Mouse (Mus musculus): ENCODE measurements at regions not wholly inside any gene's neighbourhood (a gene's known extent, or its start where the extent isn't known, plus 50 kb on each side); places are given as distances from the start of the nearest gene placed in this dataset.

GRCm38 (mm10) chr16:62981821-62982220 is 127.7 kb downstream of the Pros1 start:
- DNase-seq = no peak

- DNase-seq = no peak
These were observed 128.5 kb downstream of the Pros1 start for GRCm38 (mm10) chr16:62982558-62982957.

- DNase-seq = no peak
These were observed 141.4 kb downstream of the Pros1 start for GRCm38 (mm10) chr16:62995555-62995954.

GRCm38 (mm10) chr16:63011151-63011734 is 157.1 kb downstream of the Pros1 start:
- DNase-seq = no peak

- DNase-seq = no peak
These were observed 160.3 kb downstream of the Pros1 start for GRCm38 (mm10) chr16:63014453-63014852.

- no peak for DNase-seq
These were observed 162.0 kb downstream of the Pros1 start for GRCm38 (mm10) chr16:63016144-63016543.

GRCm38 (mm10) chr16:63016658-63017057 is 162.6 kb downstream of the Pros1 start:
- no peak for DNase-seq

GRCm38 (mm10) chr16:63030399-63030798 is 176.3 kb downstream of the Pros1 start:
- no peak for DNase-seq

- DNase-seq = no peak
These were observed 176.9 kb downstream of the Pros1 start for GRCm38 (mm10) chr16:63031035-63031434.

- no peak for DNase-seq
These were observed 177.7 kb downstream of the Pros1 start for GRCm38 (mm10) chr16:63031802-63032201.

- no peak for DNase-seq
These were observed 195.0 kb downstream of the Pros1 start for GRCm38 (mm10) chr16:63049100-63049499.

GRCm38 (mm10) chr16:63062883-63063282 is 208.8 kb downstream of the Pros1 start:
- DNase-seq = no peak

- DNase-seq = no peak
These were observed 215.9 kb downstream of the Pros1 start for GRCm38 (mm10) chr16:63069987-63070386.

GRCm38 (mm10) chr16:63075814-63076213 is 221.7 kb downstream of the Pros1 start:
- DNase-seq = no peak

- DNase-seq = no peak
These were observed 227.3 kb downstream of the Pros1 start for GRCm38 (mm10) chr16:63081383-63081782.

- no peak for DNase-seq
These were observed 229.1 kb downstream of the Pros1 start for GRCm38 (mm10) chr16:63083256-63083655.

GRCm38 (mm10) chr16:63084021-63084756 is 230.1 kb downstream of the Pros1 start:
- DNase-seq = no peak

GRCm38 (mm10) chr16:63086086-63086796 is 232.1 kb downstream of the Pros1 start:
- DNase-seq = no peak

- DNase-seq = peak; percentile 56 to 60
These were observed 237.6 kb downstream of the Pros1 start for GRCm38 (mm10) chr16:63091471-63092300.

- no peak for DNase-seq
These were observed 240.2 kb downstream of the Pros1 start for GRCm38 (mm10) chr16:63094126-63094840.

GRCm38 (mm10) chr16:63102362-63102761 is 248.3 kb downstream of the Pros1 start:
- no peak for DNase-seq

- DNase-seq = no peak
These were observed 248.8 kb downstream of the Pros1 start for GRCm38 (mm10) chr16:63102930-63103329.

Measured in layer of hippocampus, postnatal 36 days (tissue).